Mouse (Mus musculus) E14TG2a.4 (cell line): ENCODE measurements at regions not wholly inside any gene's neighbourhood (a gene's known extent, or its start where the extent isn't known, plus 50 kb on each side); places are given as distances from the start of the nearest gene placed in this dataset.

ENCODE experiments used
- H3K27me3 ChIP-seq: 2 replicates; pipeline ENCODE4 v1.6.1; 2014; ENCODE audit warnings: low read length, control low read depth; ENCODE audit not compliant: insufficient read depth
- H3K36me3 ChIP-seq: 2 replicates; pipeline ENCODE4 v1.6.1; 2014; ENCODE audit warnings: low read length, control low read depth; ENCODE audit not compliant: insufficient read depth
- H3K4me1 ChIP-seq: replicated peaks from 2 replicates; pipeline ENCODE4 v1.6.1; 2014; ENCODE audit warnings: low read depth, low read length, control low read depth
- H3K4me3 ChIP-seq: replicated peaks from 2 replicates; pipeline ENCODE4 v1.5.1; 2014; ENCODE audit warnings: mild to moderate bottlenecking, low read length
- H3K9me3 ChIP-seq: 2 replicates; pipeline ENCODE4 v1.6.1; 2014; ENCODE audit warnings: low read length, control low read depth
- CTCF ChIP-seq: conservative IDR thresholded peaks from 2 replicates; pipeline ENCODE4 v1.5.1; 2014; ENCODE audit warnings: low read length
- NANOG ChIP-seq: IDR thresholded peaks from 2 replicates; pipeline ENCODE4 v1.6.1; 2014; ENCODE audit warnings: borderline replicate concordance, low read length, mixed read lengths
- POU5F1 ChIP-seq: IDR thresholded peaks from 2 replicates; pipeline ENCODE4 v1.6.1; 2014; ENCODE audit warnings: low read length, borderline replicate concordance

GRCm38 (mm10) chr17:89255687-89256086, 55.2 kb upstream of the Fshr start:
- H3K36me3 ChIP-seq = no peaks in the 10 kb centered on the region
- H3K4me1 ChIP-seq = no peaks in the 10 kb centered on the region
- no peaks in the 10 kb centered on the region for H3K27me3 ChIP-seq
- H3K4me3 ChIP-seq = no peak overlapping the region
- H3K9me3 ChIP-seq = no peaks in the 10 kb centered on the region; the same call in 1 of the 2 replicates
- TF ChIP-seq NANOG = no peak
- TF ChIP-seq CTCF = no peak
- no peak for TF ChIP-seq POU5F1

DNA sequence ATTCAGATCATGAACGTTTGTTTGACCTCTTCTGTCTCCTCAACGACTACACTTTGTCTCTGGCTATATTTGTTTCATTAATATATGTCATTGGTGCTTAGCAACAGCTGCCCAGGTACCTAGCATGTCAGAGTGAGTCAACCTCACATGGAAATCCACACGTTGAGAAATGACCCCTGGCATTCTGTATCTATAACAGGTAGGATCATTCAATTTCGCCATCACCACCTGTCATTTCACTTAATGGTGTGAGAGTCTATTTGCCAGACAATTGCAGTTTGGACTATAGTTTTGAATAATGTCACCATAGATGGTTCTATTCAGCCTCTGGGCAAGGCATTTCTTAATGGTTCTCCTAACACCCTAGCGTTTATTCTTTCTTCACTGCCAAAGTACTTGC, 50.3 kb upstream of the Fshr start:
- Histone ChIP-seq H3K36me3 (no peaks in the 10 kb centered on the region), H3K4me3 (no peak overlapping the region), H3K9me3 (0 out of 2 replicates have a peak, but pooled peaks cover 3% of the 10 kb centered on the region), H3K4me1 (no peaks in the 10 kb centered on the region), H3K27me3 (no peaks in the 10 kb centered on the region)
- no peak for TF ChIP-seq NANOG
- TF ChIP-seq POU5F1 = no peak
- TF ChIP-seq CTCF = no peak
